Mouse (Mus musculus) bone marrow, adult 2 months (tissue): ENCODE results near the gene Pcgf3.

Experiments used
- CTCF ChIP-seq: fragments of 200-500 bp; IDR thresholded peaks from 2 replicates; pipeline ENCODE4 v1.5.1; 2011; ENCODE audit warnings: low read length, control low read depth; ENCODE audit not compliant: control insufficient read depth, insufficient read depth
- POLR2A ChIP-seq: fragments of 200-500 bp; IDR thresholded peaks from 2 replicates; pipeline ENCODE4 v1.6.1; 2011; ENCODE audit warnings: low read depth, mild to moderate bottlenecking, control low read depth, low read length, borderline replicate concordance; ENCODE audit not compliant: control insufficient read depth

- TF ChIP-seq POLR2A (no peak), CTCF (no peak)
These were observed 8.6 kb downstream of the Pcgf3 start for GRCm38 (mm10) chr5:108469617-108470016.
